Mouse (Mus musculus) embryonic stem cell, embryonic (primary cell): ENCODE results near the gene Gm49661.

Experiments
- CTCF ChIA-PET, 4 experiments: fragments of 300-600 bp in 2 of 4; fragments of 350-600 bp in 2 of 4; sonication (Branson Sonifier 250); formaldehyde crosslinking; loops; one replicate each; lab custom pipeline; 2022; ENCODE audit warnings: inconsistent platforms in 2 of 4; lab: Charles Lee
- POLR2A ChIA-PET, 4 experiments: fragments of 300-600 bp in 2 of 4; fragments of 350-600 bp in 2 of 4; sonication (Branson Sonifier 250); formaldehyde crosslinking; loops; one replicate each; lab custom pipeline; 2022; ENCODE audit warnings: antibody characterized with exemption in 4 of 4, inconsistent platforms in 1 of 4; lab: Charles Lee

The Gm49661 gene

DNA sequence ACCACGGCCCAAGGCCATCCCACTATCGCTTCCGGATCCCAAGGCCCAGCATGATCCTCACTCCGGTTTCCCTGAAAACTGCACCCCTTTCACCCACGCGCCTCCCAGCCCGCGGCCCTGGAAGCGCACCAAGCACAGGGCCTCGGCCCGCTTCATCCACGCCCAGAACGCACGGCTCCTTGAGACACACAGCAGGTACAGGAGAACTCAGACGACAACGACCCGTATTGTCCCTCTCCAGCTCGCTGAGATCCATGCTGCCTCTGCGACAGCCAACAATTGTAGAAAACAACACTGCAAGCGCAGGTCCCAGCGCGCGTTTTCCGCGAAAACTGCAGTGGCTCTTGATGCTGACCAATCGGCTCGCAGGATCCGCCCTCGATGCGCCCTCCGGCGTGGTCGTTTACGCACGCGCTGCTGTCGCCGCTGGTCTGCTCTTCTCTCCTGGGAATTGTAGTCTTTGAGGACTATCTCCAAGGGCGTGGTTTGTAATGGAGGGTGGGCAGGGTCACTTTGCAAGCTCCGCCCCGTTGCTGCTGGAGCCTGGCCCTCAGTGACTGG lies 3.4 kb downstream of the Gm49661 start:
- ChIA-PET CTCF (interaction anchor here in 3 of 4 experiments (0.6 to 2.8 kb wide), 17 partner anchors 9 to 150 kb away, joined by 3 to 34 read pairs (median 4); partner anchors contain the start of gene Junb (in 1 of the 3)), POLR2A (interaction anchor here (0.5 to 30.0 kb wide), 61 partner anchors 9 to 413 kb away, joined by 3 to 992 read pairs (median 4); partner anchors contain the start of genes Calr (in 3 of the 4), Dhps (in 3 of the 4), Hook2 (in 2 of the 4) and Junb (in 2 of the 4))

- ChIA-PET CTCF (interaction anchor here (0.6 to 1.3 kb wide), 7 partner anchors 12 to 1174 kb away, joined by 3 to 7 read pairs (median 3); partner anchors contain the start of gene Best2 (in 1 of the 4)), POLR2A (interaction anchor here in 2 of 4 experiments (0.6 to 30.0 kb wide), 11 partner anchors 10 to 156 kb away, joined by 3 to 992 read pairs (median 3); partner anchors contain the start of genes Hook2 (in 2 of the 2), Junb (in 2 of the 2), Calr (in 1 of the 2) and Dhps (in 1 of the 2))
Measured at GRCm38 (mm10) chr8:84963952-84964351, 5.3 kb downstream of the Gm49661 start.

GRCm38 (mm10) chr8:84959811-84960210 lies 9.4 kb downstream of the Gm49661 start:
- CTCF ChIA-PET = interaction anchor here in 1 of 4 experiments (0.7 kb wide), 1 partner anchor 17 kb away, joined by 3 read pairs; no protein-coding TSS in a partner anchor
- POLR2A ChIA-PET = interaction anchor here in 2 of 4 experiments (0.6 to 30.0 kb wide), 9 partner anchors 23 to 458 kb away, joined by 3 to 963 read pairs (median 4); partner anchors contain the start of genes Hook2 (in 1 of the 2), Junb (in 1 of the 2) and Mast1 (in 1 of the 2)

- ChIA-PET CTCF (interaction anchor here (0.6 to 1.8 kb wide), 22 partner anchors 8 to 783 kb away, joined by 3 to 7 read pairs (median 3); partner anchors contain the start of genes Mast1 (in 1 of the 4) and Tnpo2 (in 1 of the 4)), POLR2A (interaction anchor here in 3 of 4 experiments (0.6 to 30.0 kb wide), 22 partner anchors 9 to 944 kb away, joined by 3 to 963 read pairs (median 4); partner anchors contain the start of genes Calr (in 1 of the 3), Dhps (in 1 of the 3), Fbxw9 (in 1 of the 3) and Hook2 (in 1 of the 3))
Measured at GRCm38 (mm10) chr8:84956768-84957167, 12.5 kb downstream of the Gm49661 start.

GRCm38 (mm10) chr8:84952612-84953255 lies 16.5 kb downstream of the Gm49661 start:
- CTCF ChIA-PET = interaction anchor here (0.5 to 2.4 kb wide), 24 partner anchors 8 to 227 kb away, joined by 3 to 18 read pairs (median 4); partner anchors contain the start of genes Dnase2a (in 1 of the 4) and Gcdh (in 1 of the 4)
- POLR2A ChIA-PET = interaction anchor here (0.5 to 6.6 kb wide), 51 partner anchors 8 to 294 kb away, joined by 3 to 30 read pairs (median 5); partner anchors contain the start of genes Dnase2a (in 2 of the 4), Hook2 (in 2 of the 4), Junb (in 2 of the 4) and Calr (in 1 of the 4)

GRCm38 (mm10) chr8:84949753-84950152 lies 19.5 kb downstream of the Gm49661 start:
- CTCF ChIA-PET = interaction anchor here (0.9 to 1.3 kb wide), 5 partner anchors 12 to 58 kb away, joined by 3 to 4 read pairs (median 3); partner anchors contain the start of gene Mast1 (in 1 of the 4)

DNA sequence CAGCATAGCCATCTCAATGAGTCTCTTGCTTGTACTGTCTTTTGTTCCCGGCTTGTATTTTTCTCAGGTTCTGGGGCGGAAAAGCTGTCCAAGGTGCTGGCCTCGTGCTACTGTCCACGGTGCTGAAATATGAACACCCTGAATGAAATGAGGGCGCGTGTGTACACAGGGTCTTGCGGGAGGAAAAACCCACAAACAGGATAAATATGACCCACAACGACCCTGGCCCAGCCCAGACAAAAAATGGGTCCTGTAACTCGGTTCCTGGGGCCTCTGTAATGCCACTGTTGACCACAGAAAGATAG lies 22.0 kb downstream of the Gm49661 start:
- POLR2A ChIA-PET = interaction anchor here in 2 of 4 experiments (0.9 to 1.5 kb wide), 4 partner anchors 19 to 44 kb away, joined by 3 to 4 read pairs (median 3); no protein-coding TSS in a partner anchor
- CTCF ChIA-PET = interaction anchor here in 1 of 4 experiments (0.7 to 1.0 kb wide), 3 partner anchors 17 to 287 kb away, joined by 3 read pairs; no protein-coding TSS in a partner anchor

More at GRCm38 (mm10) chr8:84949753-84950152, 19.5 kb downstream of the Gm49661 start:
- POLR2A ChIA-PET = interaction anchor here in 2 of 4 experiments (0.6 to 6.6 kb wide), 6 partner anchors 16 to 48 kb away, joined by 3 to 30 read pairs (median 4); partner anchors contain the start of genes Gm49661 (in 1 of the 2), Junb (in 1 of the 2), Prdx2 (in 1 of the 2) and Rnaseh2a (in 1 of the 2)

DNA sequence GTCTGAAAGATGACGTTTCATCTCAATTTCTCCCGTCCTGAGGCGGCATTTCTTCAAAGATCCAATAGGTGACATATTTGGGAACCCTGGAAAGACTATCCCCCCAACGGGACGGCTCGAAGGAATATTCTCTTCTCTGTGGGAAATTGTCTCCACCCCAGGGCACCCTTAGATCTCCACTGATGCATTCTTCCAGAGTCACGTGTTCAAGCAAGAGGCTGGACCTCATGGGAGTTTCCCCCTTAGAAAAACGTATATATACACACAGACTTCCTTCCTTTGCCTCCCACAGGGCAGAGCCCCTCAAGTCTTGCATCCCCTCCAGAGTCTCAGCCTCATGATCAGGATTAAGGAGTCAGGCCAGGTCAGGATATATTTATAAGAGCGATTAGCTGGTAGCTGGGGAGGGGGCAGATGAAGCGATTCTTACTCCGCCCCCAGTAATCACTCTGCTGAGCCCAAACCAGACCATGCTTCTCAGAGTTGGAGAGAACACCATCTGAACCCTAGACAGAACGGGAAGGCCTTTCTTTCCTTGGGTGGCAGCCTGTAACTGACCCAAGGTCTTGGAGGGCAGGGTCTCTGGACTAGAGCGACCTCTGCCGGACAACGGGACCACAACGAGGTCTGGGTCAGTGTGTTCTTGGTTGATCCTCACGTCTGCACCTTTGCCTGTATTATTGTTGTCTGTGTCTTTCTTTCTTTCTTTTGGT lies 22.5 kb downstream of the Gm49661 start, which contains the start of gene Rtbdn:
Gene Rtbdn (plus strand): TSS at position 464 of the 713 bp plus-strand sequence.
- CTCF ChIA-PET = interaction anchor here in 1 of 4 experiments (0.7 to 1.0 kb wide), 3 partner anchors 16 to 287 kb away, joined by 3 read pairs; no protein-coding TSS in a partner anchor
- POLR2A ChIA-PET = interaction anchor here in 2 of 4 experiments (0.9 to 1.0 kb wide), 3 partner anchors 31 to 44 kb away, joined by 3 read pairs; no protein-coding TSS in a partner anchor

DNA sequence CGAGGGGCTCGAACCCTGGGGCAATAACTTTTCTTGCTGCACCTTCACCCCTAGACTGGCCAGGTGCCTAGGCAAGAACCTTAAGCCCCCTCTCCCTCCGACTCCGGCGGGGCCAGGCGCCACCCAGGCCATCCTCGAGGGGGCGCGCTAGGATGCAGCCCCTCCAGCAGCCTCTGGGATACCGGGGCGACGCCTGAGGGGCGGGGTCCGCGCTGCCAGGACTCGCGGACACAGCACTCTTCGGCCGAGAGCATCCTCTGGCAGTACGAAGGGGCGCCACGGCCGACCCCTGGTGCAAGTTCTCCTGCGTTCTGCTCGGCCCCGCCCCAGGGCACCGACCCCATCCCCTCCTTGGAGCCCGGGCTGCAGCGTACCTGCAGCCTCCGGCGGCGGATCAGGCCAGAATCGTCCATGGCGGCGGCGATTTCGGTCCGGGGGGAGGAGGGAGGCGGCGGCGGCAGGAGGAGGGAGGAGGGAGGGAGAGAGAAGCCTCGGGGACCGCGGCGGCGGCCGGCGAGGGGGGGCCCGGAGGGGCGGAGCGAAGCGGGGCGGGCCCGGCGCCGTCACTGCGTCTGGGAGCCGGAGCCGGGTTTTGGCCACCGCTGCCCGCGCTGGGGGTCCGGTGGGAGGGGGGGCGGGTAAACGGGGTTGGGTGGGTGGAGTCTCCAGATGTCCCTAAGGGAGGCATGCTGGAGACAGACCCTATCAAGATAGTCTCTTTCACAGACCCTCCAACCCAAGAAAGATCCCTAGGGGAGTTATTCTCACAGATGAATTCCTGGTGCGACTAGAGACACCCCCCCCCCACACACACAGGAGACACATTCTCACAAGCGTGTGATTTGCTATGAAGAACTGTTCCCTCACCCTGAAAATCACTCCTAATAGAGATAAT lies 23.4 kb downstream of the Gm49661 start:
- ChIA-PET POLR2A (interaction anchor here in 3 of 4 experiments (0.6 to 3.0 kb wide), 19 partner anchors 8 to 283 kb away, joined by 3 to 23 read pairs (median 8); partner anchors contain the start of genes Asna1 (in 1 of the 3), Best2 (in 1 of the 3), Calr (in 1 of the 3) and Dhps (in 1 of the 3)), CTCF (interaction anchor here (0.9 to 2.0 kb wide), 11 partner anchors 10 to 237 kb away, joined by 3 to 23 read pairs (median 7); partner anchors contain the start of gene Hook2 (in 1 of the 4))

GRCm38 (mm10) chr8:84945235-84945632 lies 24.0 kb downstream of the Gm49661 start:
- POLR2A ChIA-PET = interaction anchor here (0.5 to 3.0 kb wide), 36 partner anchors 8 to 1281 kb away, joined by 3 to 23 read pairs (median 4); partner anchors contain the start of genes Asna1 (in 1 of the 4), Best2 (in 1 of the 4), Calr (in 1 of the 4) and Dhps (in 1 of the 4)
- CTCF ChIA-PET = interaction anchor here (0.5 to 2.1 kb wide), 22 partner anchors 8 to 744 kb away, joined by 3 to 23 read pairs (median 5); partner anchors contain the start of genes Gcdh (in 1 of the 4) and Hook2 (in 1 of the 4)

GRCm38 (mm10) chr8:84944478-84945160 lies 24.6 kb downstream of the Gm49661 start:
- ChIA-PET POLR2A (interaction anchor here (0.5 to 3.0 kb wide), 51 partner anchors 8 to 1281 kb away, joined by 3 to 23 read pairs (median 4); partner anchors contain the start of genes Syce2 (in 2 of the 4), Tnpo2 (in 2 of the 4), Asna1 (in 1 of the 4) and Best2 (in 1 of the 4)), CTCF (interaction anchor here (0.5 to 2.1 kb wide), 37 partner anchors 8 to 743 kb away, joined by 3 to 23 read pairs (median 3); partner anchors contain the start of genes Dnase2a (in 1 of the 4), Gcdh (in 1 of the 4) and Hook2 (in 1 of the 4))

GRCm38 (mm10) chr8:84943699-84944098 lies 25.5 kb downstream of the Gm49661 start:
- ChIA-PET CTCF (interaction anchor here (0.7 to 2.1 kb wide), 21 partner anchors 9 to 350 kb away, joined by 3 to 23 read pairs (median 3); partner anchors contain the start of genes Dnase2a (in 1 of the 4) and Hook2 (in 1 of the 4)), POLR2A (interaction anchor here in 3 of 4 experiments (0.6 to 3.0 kb wide), 34 partner anchors 8 to 134 kb away, joined by 3 to 23 read pairs (median 5); partner anchors contain the start of genes Asna1 (in 1 of the 3), Calr (in 1 of the 3), Dhps (in 1 of the 3) and Farsa (in 1 of the 3))

DNA sequence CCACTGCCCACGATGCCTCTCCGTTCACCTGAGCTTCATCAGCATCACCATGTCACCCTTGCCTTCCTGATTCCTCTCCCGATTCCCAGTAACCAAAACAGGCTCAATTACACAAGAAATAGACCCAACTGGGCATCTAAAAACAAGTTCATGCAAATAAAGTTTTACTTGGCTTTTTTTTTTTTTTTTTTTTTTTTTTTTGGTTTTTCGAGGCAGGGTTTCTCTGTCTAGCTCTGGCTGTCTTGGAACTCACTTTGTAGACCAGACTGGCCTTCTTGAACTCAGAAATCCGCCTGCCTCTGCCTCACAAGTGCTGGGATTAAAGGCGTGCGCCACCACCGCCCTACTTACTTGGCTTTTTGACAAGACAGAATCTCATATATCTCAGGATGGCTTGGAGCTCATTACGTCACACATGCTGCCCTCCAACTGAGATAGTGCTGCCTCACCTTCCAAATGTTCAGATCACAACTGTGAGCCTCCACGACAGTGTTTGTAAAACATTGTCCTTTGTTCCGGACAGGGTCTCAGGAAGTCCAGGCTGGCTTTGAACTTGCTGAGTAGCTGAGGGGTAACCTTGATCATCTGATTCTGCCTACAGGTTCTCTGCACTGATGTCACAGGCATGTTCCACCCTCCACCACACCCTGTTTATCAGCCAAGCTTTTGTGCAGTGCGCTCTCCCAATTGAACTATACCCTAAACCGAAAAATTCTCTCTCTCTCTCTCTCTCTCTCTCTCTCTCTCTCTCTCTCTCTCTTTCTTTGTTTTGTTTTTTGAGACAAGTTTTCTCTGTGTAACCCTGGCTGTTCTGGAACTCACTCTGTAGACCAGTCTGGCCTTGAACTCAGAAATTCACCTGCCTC lies 31.4 kb downstream of the Gm49661 start:
- ChIA-PET CTCF (interaction anchor here (0.6 to 2.3 kb wide), 21 partner anchors 9 to 848 kb away, joined by 3 to 13 read pairs (median 4); partner anchors contain the start of gene Dnase2a (in 1 of the 4)), POLR2A (interaction anchor here (0.6 to 4.5 kb wide), 32 partner anchors 8 to 1577 kb away, joined by 3 to 19 read pairs (median 4); partner anchors contain the start of genes Dhps (in 2 of the 4), Calr (in 1 of the 4), Dnase2a (in 1 of the 4) and Klf1 (in 1 of the 4))
